Mouse (Mus musculus) neutrophil, adult 65 days (primary cell): ENCODE results near the gene Bsnd. TPM values are rescaled to one million over a fixed set of nuclear protein-coding genes. Genes with fewer than 3 reads are reported as not detected.

ENCODE experiments used
- total RNA-seq: library from RNA; stranded (reverse); gene quantifications from 2 replicates; pipeline ENCODE4 v1.2.4, GENCODE M21; 2023

Bsnd gene
- total RNA-seq = not detected in 2 replicates

GRCm38 (mm10) chr4:106492116-106492515 lies at the start of gene Bsnd:
TSS of gene Bsnd (minus strand) at chr4:106492283.

Other genes starting within 250 kb of the Bsnd start
- 15.3 and 25.7 TPM in 2 replicates for gene Usp24, start 176.1 kb downstream of the Bsnd start, total RNA-seq
- not detected in 2 replicates for gene Pcsk9, start 28.0 kb downstream of the Bsnd start, total RNA-seq
- gene Dhcr24, start 68.8 kb upstream of the Bsnd start, total RNA-seq = 2.9 and 3.3 TPM in 2 replicates
- not detected in 2 replicates for gene Lexm, start 125.0 kb upstream of the Bsnd start, total RNA-seq
- gene Ttc22, start 130.1 kb upstream of the Bsnd start, total RNA-seq = not detected in 2 replicates
- gene Pars2, start 158.8 kb upstream of the Bsnd start, total RNA-seq = 0.73 and 1.2 TPM in 2 replicates
- 12.5 and 14.3 TPM in 2 replicates for gene Ttc4, start 186.7 kb upstream of the Bsnd start, total RNA-seq
- gene Mroh7, start 238.6 kb upstream of the Bsnd start, total RNA-seq = not detected in 2 replicates
- gene Fam151a, start 241.6 kb upstream of the Bsnd start, total RNA-seq = not detected in 2 replicates